Mouse (Mus musculus) mouse trophoblast stem cell (cell line): Measurements from ENCODE around the gene Pou2f1.
"Not testable (repeated sequence)": the region's sequence is repeated elsewhere in the genome, so short reads cannot be mapped to it uniquely, and the experiment has no call there.

Source experiments
- in situ Hi-C, 2 experiments: fragments of 300-500 bp; cut with MseI, MboI; formaldehyde crosslinking; loops; 2 replicates in 1 of 2; 3 replicates in 1 of 2; pipeline ENCODE4 v1.15.1; 2025

Gene Pou2f1

DNA sequence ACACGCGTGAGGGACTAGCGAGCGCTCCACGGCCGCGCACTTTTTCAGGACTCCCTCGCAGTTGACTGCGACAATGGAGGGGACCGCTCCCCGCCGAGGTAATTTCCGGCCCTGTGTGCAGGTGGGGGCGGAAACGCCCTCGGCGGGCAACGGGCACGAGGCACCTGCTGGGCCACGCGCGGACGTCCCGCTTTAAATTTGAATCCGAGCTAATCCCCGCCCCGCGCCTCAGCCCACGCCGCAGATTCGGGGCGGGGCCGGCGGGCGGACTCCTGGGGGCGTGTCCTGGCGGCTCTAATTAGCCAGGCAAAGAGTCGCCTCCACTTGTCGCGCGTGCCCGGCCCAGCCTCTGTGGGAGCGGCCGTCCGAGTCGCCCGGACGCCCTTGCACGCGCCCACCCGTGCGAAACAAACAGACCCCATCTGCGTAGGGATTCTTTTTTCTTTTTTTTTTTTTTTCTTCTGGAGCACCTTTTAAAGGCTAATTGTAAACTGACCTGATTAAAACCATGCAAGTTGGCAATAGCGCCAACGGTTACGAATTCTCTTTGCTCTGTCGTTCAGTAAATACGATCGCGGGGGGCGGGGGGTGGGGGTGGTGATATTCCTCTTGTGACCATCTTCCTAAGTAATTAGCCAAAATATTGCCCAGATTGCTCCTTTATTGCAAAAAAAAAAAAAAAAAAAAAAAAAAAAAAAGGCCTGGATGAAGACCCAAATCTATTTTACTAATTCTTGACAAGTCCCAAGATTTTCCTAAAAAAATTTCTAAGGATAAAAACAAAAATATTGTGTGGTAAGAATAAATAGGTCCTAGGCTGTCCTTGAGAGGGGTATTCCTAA is 924 bp upstream of the Pou2f1 start:
- in situ Hi-C loops: loop anchor here (10.0 kb wide), 1 partner anchor 151 kb away; no protein-coding TSS in a partner anchor

DNA sequence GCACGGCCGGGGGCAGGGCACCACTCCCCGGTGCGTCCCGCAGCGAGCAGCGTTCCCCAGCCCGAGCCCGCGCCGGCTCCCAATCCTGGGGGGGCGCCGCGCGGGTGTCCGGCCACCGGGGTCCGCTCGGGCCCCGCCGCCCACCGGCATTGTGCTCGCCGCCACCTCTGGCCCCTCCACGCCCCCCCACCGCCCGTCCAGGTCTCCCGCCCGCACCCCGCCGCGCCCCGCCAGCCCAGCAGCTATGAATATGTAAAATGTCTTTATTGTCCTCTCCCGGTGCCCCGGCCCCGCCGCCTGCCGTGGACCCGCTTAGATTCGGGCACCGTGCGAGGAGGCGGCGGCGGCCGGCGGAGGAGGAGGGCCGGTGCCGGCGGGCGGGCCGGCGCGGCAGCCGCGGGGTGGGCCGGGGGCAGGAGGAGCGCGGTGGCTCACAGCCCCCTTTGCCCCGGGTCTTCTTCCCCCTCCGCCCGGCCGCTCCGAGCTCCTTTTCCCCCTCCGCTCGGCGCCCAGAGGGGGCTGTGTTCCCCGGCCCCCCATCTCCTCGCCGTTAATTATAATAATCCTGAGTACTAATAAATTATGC is 481 bp downstream of the Pou2f1 start:
- in situ Hi-C loops: loop anchor here (10.0 kb wide), 1 partner anchor 153 kb away; no protein-coding TSS in a partner anchor

DNA sequence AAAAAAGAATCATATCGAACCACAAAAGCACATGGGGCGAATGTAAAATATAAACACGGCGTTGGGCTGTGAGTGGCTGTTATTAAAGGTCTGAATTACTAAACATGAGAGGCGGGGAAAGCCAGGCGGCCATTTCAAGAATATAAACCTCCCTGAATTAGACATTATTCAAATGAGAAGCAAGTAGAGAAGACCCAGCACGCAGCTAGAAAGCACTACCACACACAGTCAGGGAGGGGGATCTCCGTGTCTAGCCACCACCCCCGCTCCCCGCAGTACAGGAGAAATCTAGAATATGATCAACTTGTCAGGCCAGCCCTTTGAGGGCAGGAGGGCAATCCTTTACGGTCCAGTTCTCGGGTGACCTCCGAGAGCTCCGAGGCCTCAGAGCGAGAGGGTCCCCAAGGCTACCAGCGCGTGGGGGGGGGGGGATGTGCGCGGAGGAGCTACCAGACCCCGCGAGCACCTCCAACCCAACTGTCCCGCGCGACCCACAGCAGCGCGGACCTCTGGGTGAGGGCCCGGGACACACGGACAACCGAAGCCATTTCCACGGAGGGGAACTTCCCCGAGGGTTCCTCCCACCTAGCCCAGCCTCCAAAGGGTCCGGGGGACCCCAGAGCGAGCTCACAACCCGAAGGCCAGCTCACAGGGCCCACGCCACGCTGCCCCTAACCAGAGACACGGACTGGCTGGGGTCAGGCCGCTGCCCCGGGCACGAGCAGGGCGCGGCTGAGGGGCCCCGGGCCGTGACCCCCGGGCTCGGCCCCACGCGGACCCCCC is 1.2 kb downstream of the Pou2f1 start:
- in situ Hi-C loops: loop anchor here (10.0 kb wide), 1 partner anchor 153 kb away; no protein-coding TSS in a partner anchor

DNA sequence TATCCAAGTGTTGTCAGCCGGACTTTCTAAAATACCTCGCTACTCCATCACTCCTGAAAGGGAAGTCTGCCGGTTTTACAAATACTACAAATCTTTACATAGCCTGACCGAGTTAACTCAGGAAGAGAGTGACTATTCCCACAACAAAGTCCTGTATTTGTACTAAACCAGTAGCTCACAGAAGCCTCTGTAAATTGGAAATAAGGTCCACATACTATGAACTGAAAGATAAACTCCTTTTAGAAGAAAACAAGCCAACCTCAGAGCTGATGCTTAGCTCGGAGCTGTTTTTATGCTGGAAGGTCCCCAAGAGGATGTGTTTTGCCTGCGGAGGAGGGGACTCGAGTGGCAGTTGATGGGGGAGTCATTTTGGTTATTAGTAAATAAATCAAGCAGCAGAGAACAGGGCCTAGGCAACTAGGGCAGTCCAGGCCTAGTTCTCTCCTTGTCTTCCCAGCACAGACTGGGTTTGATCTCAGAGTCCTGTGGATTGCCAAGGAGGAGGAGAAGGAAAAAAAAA is 1.8 kb downstream of the Pou2f1 start:
- in situ Hi-C loops: loop anchor here (10.0 kb wide), 1 partner anchor 154 kb away; no protein-coding TSS in a partner anchor

DNA sequence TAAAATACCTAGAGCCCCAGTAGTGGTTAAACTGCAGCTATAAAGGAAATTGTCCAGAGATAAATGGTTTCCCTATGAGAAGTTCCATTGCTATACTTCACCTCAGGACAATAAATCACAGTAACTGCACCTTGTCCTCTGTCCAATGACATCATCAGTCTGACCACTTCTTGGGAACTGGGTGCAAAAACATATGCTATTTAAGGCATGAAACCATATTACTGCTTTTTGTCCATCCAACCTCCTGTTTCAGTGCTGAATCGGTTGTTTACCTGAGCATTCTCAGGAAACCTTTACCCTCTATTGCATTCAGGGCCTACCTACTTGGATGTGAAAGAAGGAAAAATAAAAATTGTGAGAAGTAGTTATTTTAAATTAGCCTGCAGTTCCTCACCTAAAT is 2.8 kb downstream of the Pou2f1 start:
- in situ Hi-C loops: loop anchor here (10.0 kb wide), 1 partner anchor 155 kb away; no protein-coding TSS in a partner anchor

DNA sequence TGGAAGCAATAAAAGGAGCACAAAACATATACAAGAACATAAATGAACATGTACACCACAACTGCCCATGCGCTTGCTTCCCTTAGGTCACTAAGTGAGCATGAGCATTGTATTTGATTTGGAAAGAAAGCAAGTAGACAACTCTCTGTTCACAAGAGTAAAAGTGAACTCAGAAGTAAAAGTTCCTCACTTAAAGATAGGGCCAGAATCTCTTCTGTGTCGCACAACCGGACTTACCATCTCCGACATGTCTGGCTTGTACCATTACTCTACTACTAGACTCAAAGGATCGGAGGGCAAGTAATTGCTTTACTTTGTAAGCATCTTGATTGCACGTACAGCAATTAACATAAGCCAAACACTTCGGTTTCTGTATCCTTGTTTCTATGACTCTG is 6.8 kb downstream of the Pou2f1 start:
- in situ Hi-C loops: no loop called here

DNA sequence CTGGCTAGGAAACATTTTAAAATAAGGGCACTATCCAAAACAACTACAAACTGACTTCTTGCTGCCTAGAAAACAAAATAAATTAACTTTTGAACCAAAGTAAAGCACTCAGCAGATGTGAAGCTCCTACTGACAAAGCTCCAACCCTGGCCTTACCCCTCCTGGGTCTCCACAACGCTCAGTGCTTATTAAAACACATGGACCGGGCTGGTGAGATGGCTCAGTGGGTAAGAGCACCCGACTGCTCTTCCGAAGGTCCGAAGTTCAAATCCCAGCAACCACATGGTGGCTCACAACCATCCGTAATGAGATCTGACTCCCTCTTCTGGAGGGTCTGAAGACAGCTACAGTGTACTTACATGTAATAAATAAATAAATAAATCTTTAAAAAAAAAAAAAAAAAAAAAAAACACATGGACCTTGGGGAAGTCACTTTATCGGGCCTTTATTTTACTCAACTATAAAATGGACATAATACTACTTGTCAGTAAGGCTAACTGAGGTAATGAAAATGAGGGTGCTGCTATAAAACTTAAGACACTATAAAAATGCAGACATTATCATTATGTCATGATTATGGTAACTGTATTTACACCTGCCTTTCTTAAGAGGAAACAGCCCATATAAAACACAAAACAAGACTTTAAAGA is 7.3 kb downstream of the Pou2f1 start:
- in situ Hi-C loops: not testable (repeated sequence)

DNA sequence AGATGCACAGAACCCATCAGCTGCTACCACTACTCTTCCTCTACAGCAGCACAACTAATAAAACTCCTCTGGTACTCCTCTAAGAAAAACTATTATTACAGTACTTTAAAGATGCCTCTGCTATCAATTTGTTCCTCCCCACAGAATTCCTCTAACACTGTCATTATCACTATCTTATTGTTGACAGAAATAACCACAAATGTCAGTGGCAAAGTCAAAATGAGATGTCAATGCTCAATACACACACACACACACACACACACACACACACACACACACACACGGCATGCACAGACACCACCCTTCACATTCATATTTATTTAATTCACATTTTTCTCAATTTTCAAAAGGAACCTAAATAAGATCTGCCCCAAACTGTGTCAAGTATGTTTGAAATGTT is 8.2 kb downstream of the Pou2f1 start:
- in situ Hi-C loops: no loop called here

DNA sequence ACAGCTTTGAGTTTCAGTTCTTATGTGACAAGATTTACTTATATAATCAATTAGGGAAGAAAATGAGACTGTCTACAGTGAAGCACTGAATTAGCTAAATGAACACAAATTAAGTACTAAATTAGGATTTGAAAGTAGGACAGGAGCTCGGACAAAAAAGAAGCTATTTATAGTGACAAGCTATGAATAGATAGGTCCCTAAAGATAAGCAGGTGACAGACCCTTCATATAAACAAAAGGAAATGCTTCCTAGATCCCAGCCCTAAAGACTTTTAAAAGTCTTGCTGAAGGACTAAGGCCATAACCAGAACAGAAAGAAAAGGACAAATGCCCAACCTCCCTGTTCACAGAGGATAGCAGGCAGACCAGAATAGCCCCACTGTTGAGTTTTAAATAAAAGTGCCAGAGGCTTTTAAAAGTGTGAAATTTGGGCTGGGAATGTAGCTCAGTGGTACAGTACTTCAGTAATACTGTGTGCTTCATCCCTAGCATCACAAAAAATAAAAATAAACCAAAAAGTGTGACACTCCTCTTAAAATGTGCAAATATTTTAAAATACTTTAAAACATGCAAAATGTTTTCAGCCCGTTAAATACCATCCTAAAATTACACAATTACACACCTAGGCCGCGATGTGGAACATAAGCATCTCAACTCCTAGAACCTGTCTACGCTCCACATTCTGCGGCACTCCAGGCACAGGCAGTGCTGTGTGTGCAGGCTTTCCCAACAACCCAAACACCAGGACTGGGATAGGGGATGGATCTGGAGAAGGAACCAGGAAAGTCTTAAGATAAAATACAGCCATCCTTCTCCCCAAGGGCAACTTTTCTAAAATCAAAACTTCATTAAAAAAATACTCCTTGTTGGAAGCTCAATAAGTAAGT is 9.0 kb downstream of the Pou2f1 start:
- in situ Hi-C loops: no loop called here

DNA sequence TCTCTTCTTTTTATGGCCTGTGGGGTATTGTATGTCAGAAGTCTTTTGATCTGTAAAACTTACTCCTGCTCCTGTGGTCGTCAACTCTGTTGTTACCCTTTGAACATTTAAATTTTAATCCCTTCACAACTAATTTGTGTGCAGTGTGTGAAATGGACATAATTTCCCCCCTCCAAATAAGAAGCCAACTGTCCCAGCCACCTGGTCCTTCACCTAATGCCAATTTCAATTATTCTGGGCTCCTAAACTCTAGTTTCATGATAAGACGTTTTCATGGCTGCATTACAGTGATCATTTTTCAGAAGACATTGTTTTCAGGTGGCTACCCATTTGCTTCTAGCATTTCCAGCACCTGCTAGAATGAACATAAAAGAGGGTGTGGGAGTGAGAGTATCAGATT is 13.9 kb downstream of the Pou2f1 start:
- in situ Hi-C loops: no loop called here

DNA sequence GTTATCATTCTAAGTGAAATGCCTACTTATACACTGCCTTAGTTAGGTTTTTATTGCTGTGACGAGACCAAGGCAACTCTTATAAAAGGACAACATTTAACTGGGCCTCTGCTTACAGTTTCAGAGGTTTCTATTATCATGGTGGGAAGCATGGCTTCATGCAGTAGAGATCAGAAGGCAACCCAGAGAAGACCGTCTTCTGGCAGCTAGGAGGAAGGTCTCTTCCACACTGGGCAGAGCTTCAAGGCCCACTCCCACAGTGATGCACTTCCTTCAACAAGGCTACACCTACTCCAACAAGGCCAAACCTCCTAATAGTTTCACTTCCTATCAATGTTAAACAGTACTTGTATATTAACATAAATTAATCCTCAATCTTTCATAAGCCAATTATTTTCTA is 14.4 kb downstream of the Pou2f1 start:
- in situ Hi-C loops: no loop called here

DNA sequence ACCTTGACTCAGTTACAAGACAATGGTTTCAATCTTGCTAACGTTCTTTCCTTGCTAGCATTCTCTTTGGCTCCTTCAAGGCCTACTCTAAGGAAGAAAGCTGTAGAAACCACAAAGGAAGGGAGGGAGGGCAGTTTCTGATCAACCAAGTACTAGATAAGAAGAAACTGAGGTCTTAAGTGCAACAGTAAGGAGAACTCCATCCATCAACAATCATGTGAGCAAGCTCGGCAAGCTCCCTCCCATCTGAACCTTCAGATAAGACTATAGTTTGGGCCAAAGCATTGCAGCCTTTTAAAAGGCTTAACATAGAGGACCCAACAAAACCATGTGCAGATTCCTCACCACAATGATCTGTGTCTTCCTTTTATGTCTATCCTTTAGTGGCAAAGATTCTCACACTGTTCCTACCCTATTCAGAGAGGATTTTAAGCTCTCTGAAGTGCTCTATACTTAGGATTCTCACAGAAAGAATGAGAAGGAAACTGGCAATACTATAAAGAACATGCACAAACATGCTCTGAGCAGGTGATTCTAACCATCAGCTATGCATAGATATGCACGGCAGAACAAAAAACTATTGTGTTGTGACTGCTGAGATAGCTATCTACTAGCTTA is 16.6 kb downstream of the Pou2f1 start:
- in situ Hi-C loops: no loop called here

DNA sequence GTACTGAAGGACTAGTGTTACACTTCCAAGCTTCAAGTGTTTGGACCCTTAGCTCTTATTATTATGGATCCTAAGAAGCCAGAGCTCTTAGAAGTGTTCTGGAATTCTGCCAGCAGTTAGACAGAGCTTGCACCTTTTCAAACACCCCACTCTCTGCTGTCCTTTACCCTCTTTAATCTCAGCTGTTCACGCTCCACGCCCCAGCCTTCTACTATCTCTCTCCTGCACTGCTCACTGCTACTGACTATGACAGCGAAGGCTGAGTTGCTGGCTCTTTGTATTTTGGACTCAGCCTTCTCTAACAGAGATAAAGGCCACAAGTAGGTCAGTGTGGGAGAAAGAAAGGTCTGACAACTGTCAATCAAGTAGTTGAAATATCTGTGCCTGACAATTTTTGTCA is 17.3 kb downstream of the Pou2f1 start:
- in situ Hi-C loops: no loop called here

DNA sequence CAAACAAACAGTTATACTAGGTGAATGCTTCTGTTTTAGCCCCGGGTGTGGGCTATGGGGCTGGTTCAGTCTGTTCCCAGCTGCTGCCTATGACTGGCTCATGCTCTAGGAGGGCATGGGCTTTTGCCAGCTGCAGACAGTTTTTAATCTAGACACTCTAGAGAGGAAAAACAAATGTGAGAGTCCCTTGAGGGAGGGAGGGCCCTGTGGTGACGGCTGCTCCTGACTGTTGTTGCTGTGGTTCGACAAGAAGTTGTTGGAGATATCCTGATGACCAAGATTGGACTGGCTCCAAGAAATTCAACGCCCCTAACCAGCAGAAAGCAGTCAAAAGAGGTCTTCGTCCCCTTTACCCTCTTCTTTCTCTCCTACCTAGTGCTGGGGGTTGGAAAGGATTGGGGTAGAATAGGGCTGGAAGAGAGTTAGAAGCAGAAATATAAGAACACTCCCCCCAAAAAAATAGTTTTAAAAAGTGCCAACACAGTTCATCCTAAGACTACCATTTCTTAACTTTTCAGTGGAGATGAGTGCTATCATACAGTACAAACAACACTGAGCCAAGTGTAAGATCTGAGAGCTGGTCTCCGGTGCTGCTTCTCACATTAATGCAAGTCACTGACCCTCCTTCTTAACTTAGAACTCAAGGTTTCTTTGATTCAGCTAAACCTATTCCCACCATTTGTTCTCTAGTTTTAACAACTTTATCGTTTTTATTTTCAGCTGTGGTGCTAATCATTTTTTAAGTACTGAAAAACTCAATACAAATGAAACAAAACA is 25.6 kb downstream of the Pou2f1 start:
- in situ Hi-C loops: no loop called here

DNA sequence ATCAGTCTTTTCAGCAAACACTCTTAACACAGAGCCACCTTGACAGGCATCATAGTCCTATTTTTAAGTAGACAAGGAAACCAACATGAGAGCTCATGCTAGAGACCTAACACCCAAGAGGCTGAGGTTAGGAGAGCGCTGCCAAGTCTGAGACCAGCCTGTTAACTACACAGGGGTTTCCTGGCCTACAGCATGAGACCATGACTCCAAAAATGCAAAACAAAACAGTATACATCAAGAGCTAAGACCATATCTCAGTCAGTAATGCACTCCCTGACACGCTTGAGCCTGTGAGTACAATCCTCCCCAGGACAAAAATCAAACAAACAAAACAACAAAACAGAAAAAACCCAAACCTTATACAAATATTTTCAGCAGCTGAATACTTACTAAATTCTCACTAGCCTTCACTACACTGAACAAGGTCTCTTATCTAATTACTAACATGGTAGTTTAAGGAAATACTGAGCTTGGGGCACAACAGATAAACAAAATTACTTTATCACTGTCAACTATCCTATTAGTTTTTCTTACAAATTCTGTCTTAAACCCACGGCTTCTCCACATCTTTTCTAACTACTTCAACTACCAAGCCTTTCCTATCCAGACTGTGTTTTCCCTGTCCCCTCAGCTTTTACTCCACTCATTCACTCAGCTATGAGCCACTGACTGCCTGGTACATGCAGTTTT is 33.3 kb downstream of the Pou2f1 start:
- in situ Hi-C loops: no loop called here

DNA sequence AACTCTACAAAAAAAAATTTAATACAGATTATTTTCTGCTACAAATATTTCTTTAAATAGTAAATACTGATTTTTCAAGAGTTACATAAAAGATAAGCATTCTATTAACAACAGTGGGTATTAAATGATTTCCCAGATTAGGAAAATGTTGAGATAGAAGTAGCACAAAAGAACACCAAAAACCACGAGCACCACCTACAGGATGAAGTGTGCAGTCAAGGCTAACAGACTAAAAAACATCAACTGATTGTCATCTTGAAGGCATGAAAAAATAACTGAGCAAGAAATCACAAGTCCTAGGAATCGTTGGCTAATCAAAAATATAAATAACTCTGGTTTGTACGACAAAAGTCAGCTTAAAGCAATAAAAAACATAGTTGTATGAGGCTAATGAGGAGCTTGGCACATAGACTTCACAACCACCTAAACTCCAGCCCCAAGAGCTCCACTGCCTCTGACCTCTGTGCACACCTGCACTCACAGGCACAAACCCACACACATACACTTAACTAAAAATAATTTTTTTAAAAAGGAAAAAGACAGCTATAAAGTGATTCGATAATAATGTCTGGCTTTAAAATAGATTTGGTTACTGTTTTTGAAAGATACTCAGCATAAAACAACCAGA is 35.3 kb downstream of the Pou2f1 start:
- in situ Hi-C loops: no loop called here

DNA sequence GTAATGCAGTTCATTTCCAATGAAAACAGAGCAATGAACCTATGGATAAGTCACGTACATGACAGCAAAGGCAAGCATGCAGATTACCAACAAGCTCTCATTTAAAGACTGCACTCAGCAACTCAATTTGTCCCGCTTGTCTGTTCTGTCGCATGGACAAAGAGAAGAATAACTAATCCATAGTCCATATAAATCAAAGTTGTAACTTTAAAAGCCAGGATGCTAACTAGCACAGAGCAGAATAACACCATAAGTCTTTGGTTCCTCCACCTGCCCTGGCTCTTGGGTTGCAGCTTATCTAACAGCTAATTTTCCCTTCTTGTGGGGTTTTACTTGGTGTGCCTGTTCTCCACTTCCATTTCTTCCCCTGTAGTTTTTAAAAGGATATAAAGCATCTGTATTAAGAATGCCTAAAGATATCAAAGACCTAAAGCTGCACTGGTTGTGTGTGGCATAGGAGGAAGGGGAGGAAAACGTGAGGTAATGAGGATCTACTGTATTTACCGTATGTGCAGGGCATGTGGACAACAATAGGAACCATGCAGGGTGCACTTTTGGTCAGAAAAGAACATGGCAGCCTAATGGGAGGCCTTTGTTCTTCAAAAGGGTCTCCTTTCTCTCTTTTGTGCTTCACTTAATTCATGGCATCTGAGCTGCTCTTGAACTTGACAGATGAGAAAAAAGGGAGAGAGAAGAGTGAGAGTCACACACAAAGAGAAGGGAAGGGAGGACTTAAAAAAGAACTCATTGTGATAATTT is 36.1 kb downstream of the Pou2f1 start:
- in situ Hi-C loops: no loop called here
